Mouse (Mus musculus) lung, postnatal 14 days (tissue): Measurements from ENCODE around the gene Pgap2.
"Not testable (repeated sequence)": the region's sequence is repeated elsewhere in the genome, so short reads cannot be mapped to it uniquely, and the experiment has no call there.

Source experiments
- DNase-seq: peaks from one replicate; pipeline ENCODE4 v3.0.0; 2021

Pgap2 gene

GRCm38 (mm10) chr7:102242371-102242770 lies 32.4 kb downstream of the Pgap2 start:
- DNase-seq, result no peak

GRCm38 (mm10) chr7:102242917-102243316 lies 32.9 kb downstream of the Pgap2 start:
- DNase-seq, result no peak

GRCm38 (mm10) chr7:102243870-102244269 lies 33.9 kb downstream of the Pgap2 start:
- peak; percentile 60 for DNase-seq

- DNase-seq, result peak; percentile 55
These were observed 35.0 kb downstream of the Pgap2 start for GRCm38 (mm10) chr7:102244782-102245535.

GRCm38 (mm10) chr7:102245775-102246174 lies 35.8 kb downstream of the Pgap2 start:
- peak; percentile 68 for DNase-seq

- no peak for DNase-seq
These were observed 36.3 kb downstream of the Pgap2 start for GRCm38 (mm10) chr7:102246265-102246664.

- DNase-seq, result no peak
These were observed 37.2 kb downstream of the Pgap2 start for GRCm38 (mm10) chr7:102246956-102247797.

GRCm38 (mm10) chr7:102248691-102249404 lies 38.8 kb downstream of the Pgap2 start:
- no peak for DNase-seq

GRCm38 (mm10) chr7:102249531-102249895 lies 39.5 kb downstream of the Pgap2 start:
- no peak for DNase-seq

GRCm38 (mm10) chr7:102249896-102250630 lies 40.1 kb downstream of the Pgap2 start:
- peak; percentile 79 for DNase-seq

- DNase-seq, result peak; percentile 96
These were observed 40.7 kb downstream of the Pgap2 start for GRCm38 (mm10) chr7:102250631-102251214.

GRCm38 (mm10) chr7:102253631-102254030 lies 43.6 kb downstream of the Pgap2 start:
- no peak for DNase-seq

- DNase-seq, result no peak
These were observed 45.9 kb downstream of the Pgap2 start, which contains the start of gene Rhog for GRCm38 (mm10) chr7:102255954-102256353. Gene Rhog (minus strand): TSS chr7:102256054.

GRCm38 (mm10) chr7:102256636-102257035 lies 46.6 kb downstream of the Pgap2 start:
- DNase-seq, result no peak

- DNase-seq, result peak; percentile 89
These were observed 48.2 kb downstream of the Pgap2 start for GRCm38 (mm10) chr7:102258189-102258588.

- DNase-seq, result no peak
These were observed 48.7 kb downstream of the Pgap2 start for GRCm38 (mm10) chr7:102258753-102259152.

- no peak for DNase-seq
These were observed 49.9 kb downstream of the Pgap2 start for GRCm38 (mm10) chr7:102259716-102260479.

- DNase-seq, result no peak
These were observed 50.5 kb downstream of the Pgap2 start for GRCm38 (mm10) chr7:102260518-102260917.

GRCm38 (mm10) chr7:102263020-102263419 lies 53.0 kb downstream of the Pgap2 start:
- DNase-seq, result no peak

GRCm38 (mm10) chr7:102266021-102266400 lies 56.0 kb downstream of the Pgap2 start:
- DNase-seq, result not testable (repeated sequence)

- no peak for DNase-seq
These were observed 56.5 kb downstream of the Pgap2 start for GRCm38 (mm10) chr7:102266401-102267042.
